Mouse (Mus musculus) stomach, postnatal 0 days (tissue): ENCODE results near the gene Cdk9.

Source experiments
- CTCF ChIP-seq: IDR thresholded peaks from 2 replicates; pipeline ENCODE4 v1.5.1; 2016; ENCODE audit warnings: antibody characterized with exemption, low read depth, mild to moderate bottlenecking, moderate library complexity
- EP300 ChIP-seq: optimal IDR thresholded peaks from 2 replicates; pipeline ENCODE3; 2016; ENCODE audit warnings: antibody characterized with exemption

- TF ChIP-seq CTCF (no peak), EP300 (no peak)
These were observed 21.6 kb upstream of the Cdk9 start for GRCm38 (mm10) chr2:32734480-32734879.
